Mouse (Mus musculus) kidney, embryonic 16.5 days (tissue): Measurements from ENCODE around the gene Ap1s1. TPM values are rescaled to one million over a fixed set of nuclear protein-coding genes. Genes with fewer than 3 reads are reported as not detected.

Experiments
- ATAC-seq: fragments of 200-750 bp; cut with Nextera tagmentation; 2 replicates; pipeline ENCODE4 v1.8.0; 2017; ENCODE audit warnings: moderate TSS enrichment; ENCODE audit not compliant: low FRiP score, low TSS enrichment
- H3K27ac ChIP-seq: fragments of 300-500 bp; sonication (generic); 2 replicates; pipeline ENCODE4 v1.5.1; 2014; ENCODE audit warnings: low read length
- H3K27me3 ChIP-seq: fragments of 300-500 bp; sonication (generic); 2 replicates; pipeline ENCODE4 v1.6.1; 2014; ENCODE audit warnings: low read length, control low read depth, mixed read lengths; ENCODE audit not compliant: insufficient read depth
- H3K36me3 ChIP-seq: fragments of 300-500 bp; sonication (generic); 2 replicates; pipeline ENCODE4 v1.6.1; 2014; ENCODE audit warnings: low read length, control low read depth, mixed read lengths; ENCODE audit not compliant: insufficient read depth
- H3K4me1 ChIP-seq: fragments of 300-500 bp; sonication (generic); 2 replicates; pipeline ENCODE4 v1.6.1; 2014; ENCODE audit warnings: low read length, control low read depth, mixed read lengths; ENCODE audit not compliant: insufficient read depth
- H3K4me2 ChIP-seq: fragments of 300-500 bp; sonication (generic); replicated peaks from 2 replicates; pipeline ENCODE4 v1.6.1; 2014; ENCODE audit warnings: low read depth, low read length
- H3K4me3 ChIP-seq: fragments of 300-500 bp; sonication (generic); 2 replicates; pipeline ENCODE4 v1.5.1; 2014; ENCODE audit warnings: mild to moderate bottlenecking, low read length
- H3K9ac ChIP-seq: fragments of 300-500 bp; sonication (generic); replicated peaks from 2 replicates; pipeline ENCODE4 v1.6.1; 2014; ENCODE audit warnings: low read length
- H3K9me3 ChIP-seq: fragments of 300-500 bp; sonication (generic); 2 replicates; pipeline ENCODE4 v1.6.1; 2016; ENCODE audit warnings: low read length, control low read depth
- WGBS: fragments of 180-500 bp; shearing (Covaris S2); extraction: QIAGEN DNeasy Blood & Tissue Kit; methylation state at CpG from one replicate; pipeline ENCODE4 v1.1.7; 2014; 5-methylcytosine and 5-hydroxymethylcytosine counted together
- polyA plus RNA-seq: library from polyadenylated mRNA; unstranded; fragments of >200 nt; fragmentation: Nextera tagmentation; extraction: Ambion mirVana; gene quantifications from 2 replicates; pipeline ENCODE4 v1.2.1, GENCODE M21; 2015

Ap1s1 gene
- 201 TPM in 2 replicates for polyA plus RNA-seq

- Histone ChIP-seq H3K27ac (peak within 1 kb of the TSS; percentile 25), H3K4me2 (peak within 1 kb of the TSS; percentile 70), H3K4me1 (peaks cover 12% of the 10 kb centered on the region), H3K9ac (peak within 1 kb of the TSS; percentile 83), H3K36me3 (peaks cover 13% of the 10 kb centered on the region), H3K4me3 (peak within 1 kb of the TSS; percentile 60), H3K9me3 (no peaks in the 10 kb centered on the region), H3K27me3 (no peaks in the 10 kb centered on the region)
- WGBS: under 1% methylated on average over 48 of the region's 48 CpGs
- peak; percentile 94 for ATAC-seq
These were observed at the start of gene Ap1s1 for GRCm38 (mm10) chr5:137045402-137046323. TSS of gene Ap1s1 (minus strand) at chr5:137046135.

GRCm38 (mm10) chr5:137095135-137095534 is 49.2 kb upstream of the Ap1s1 start:
- Histone ChIP-seq H3K4me1 (no peaks in the 10 kb centered on the region), H3K9ac (no peak overlapping the region), H3K4me2 (no peak overlapping the region), H3K4me3 (no peak overlapping the region), H3K9me3 (no peaks in the 10 kb centered on the region), H3K36me3 (no peaks in the 10 kb centered on the region), H3K27me3 (no peaks in the 10 kb centered on the region), H3K27ac (no peak overlapping the region)
- 86% methylated on average over 10 of the region's 10 CpGs for WGBS
- ATAC-seq: no peak

- H3K36me3 ChIP-seq: no peaks in the 10 kb centered on the region
- H3K9ac ChIP-seq: no peak overlapping the region
- H3K27me3 ChIP-seq: no peaks in the 10 kb centered on the region
- no peak overlapping the region for H3K27ac ChIP-seq
- H3K9me3 ChIP-seq: no peaks in the 10 kb centered on the region
- no peak for ATAC-seq
- WGBS: 30% methylated on average over 9 of the region's 9 CpGs
- no peak overlapping the region for H3K4me2 ChIP-seq
- no peaks in the 10 kb centered on the region for H3K4me1 ChIP-seq
- no peak overlapping the region for H3K4me3 ChIP-seq
These were observed 47.8 kb upstream of the Ap1s1 start for GRCm38 (mm10) chr5:137093720-137094119.

GRCm38 (mm10) chr5:137091560-137091959 is 45.6 kb upstream of the Ap1s1 start:
- Histone ChIP-seq H3K27ac (no peak overlapping the region), H3K27me3 (no peaks in the 10 kb centered on the region), H3K4me3 (no peak overlapping the region), H3K9me3 (no peaks in the 10 kb centered on the region), H3K4me2 (no peak overlapping the region), H3K36me3 (no peaks in the 10 kb centered on the region), H3K9ac (no peak overlapping the region), H3K4me1 (no peaks in the 10 kb centered on the region)
- WGBS: 64% methylated on average over 6 of the region's 6 CpGs
- ATAC-seq: 0 out of 2 replicates have a peak, but pooled peaks have one; percentile 15

- WGBS: 74% methylated on average over 10 of the region's 10 CpGs
- H3K4me2 ChIP-seq: no peak overlapping the region
- no peak for ATAC-seq
These were observed 44.9 kb upstream of the Ap1s1 start for GRCm38 (mm10) chr5:137090870-137091269.

GRCm38 (mm10) chr5:137087410-137087809 is 41.5 kb upstream of the Ap1s1 start:
- 77% methylated on average over 8 of the region's 8 CpGs for WGBS
- H3K9me3 ChIP-seq: no peaks in the 10 kb centered on the region
- no peak overlapping the region for H3K27ac ChIP-seq

More at GRCm38 (mm10) chr5:137090870-137091269, 44.9 kb upstream of the Ap1s1 start:
- Histone ChIP-seq H3K9me3 (no peaks in the 10 kb centered on the region), H3K9ac (no peak overlapping the region), H3K27ac (no peak overlapping the region), H3K36me3 (no peaks in the 10 kb centered on the region), H3K4me1 (no peaks in the 10 kb centered on the region), H3K4me3 (no peak overlapping the region), H3K27me3 (no peaks in the 10 kb centered on the region)

GRCm38 (mm10) chr5:137085731-137086130 is 39.8 kb upstream of the Ap1s1 start:
- ATAC-seq: no peak
- Histone ChIP-seq H3K27me3 (no peaks in the 10 kb centered on the region), H3K9ac (no peak overlapping the region), H3K4me3 (no peak overlapping the region), H3K27ac (no peak overlapping the region), H3K9me3 (no peaks in the 10 kb centered on the region), H3K36me3 (no peaks in the 10 kb centered on the region), H3K4me1 (no peaks in the 10 kb centered on the region), H3K4me2 (no peak overlapping the region)
- 89% methylated on average over 3 of the region's 3 CpGs for WGBS

More at GRCm38 (mm10) chr5:137087410-137087809, 41.5 kb upstream of the Ap1s1 start:
- Histone ChIP-seq H3K4me3 (no peak overlapping the region), H3K27me3 (no peaks in the 10 kb centered on the region), H3K4me1 (no peaks in the 10 kb centered on the region), H3K36me3 (no peaks in the 10 kb centered on the region), H3K9ac (no peak overlapping the region), H3K4me2 (no peak overlapping the region)
- ATAC-seq: peak; percentile 35; the same call in 1 of the 2 replicates

GRCm38 (mm10) chr5:137085021-137085420 is 39.1 kb upstream of the Ap1s1 start:
- H3K4me1 ChIP-seq: no peaks in the 10 kb centered on the region; the same call in 1 of the 2 replicates
- no peak overlapping the region for H3K9ac ChIP-seq
- no peak overlapping the region for H3K4me2 ChIP-seq
- no peak overlapping the region for H3K4me3 ChIP-seq
- no peak overlapping the region for H3K27ac ChIP-seq
- WGBS: 76% methylated on average over 6 of the region's 6 CpGs
- no peak for ATAC-seq
- no peaks in the 10 kb centered on the region for H3K9me3 ChIP-seq
- H3K36me3 ChIP-seq: no peaks in the 10 kb centered on the region
- H3K27me3 ChIP-seq: no peaks in the 10 kb centered on the region

GRCm38 (mm10) chr5:137083051-137083450 is 37.1 kb upstream of the Ap1s1 start:
- Histone ChIP-seq H3K4me1 (peaks cover 10% of the 10 kb centered on the region), H3K27me3 (no peaks in the 10 kb centered on the region), H3K36me3 (no peaks in the 10 kb centered on the region), H3K9me3 (no peaks in the 10 kb centered on the region), H3K9ac (no peak overlapping the region), H3K4me3 (no peak overlapping the region), H3K4me2 (no peak overlapping the region), H3K27ac (no peak overlapping the region)
- ATAC-seq: no peak
- WGBS: 87% methylated on average over 4 of the region's 4 CpGs

GRCm38 (mm10) chr5:137079849-137080248 is 33.9 kb upstream of the Ap1s1 start:
- peak; percentile 43 for ATAC-seq
- 37% methylated on average over 5 of the region's 5 CpGs for WGBS
- H3K4me3 ChIP-seq: no peak overlapping the region

More at GRCm38 (mm10) chr5:137079849-137080248, 33.9 kb upstream of the Ap1s1 start:
- peaks cover 19% of the 10 kb centered on the region for H3K4me1 ChIP-seq
- no peaks in the 10 kb centered on the region for H3K27me3 ChIP-seq
- peak overlapping the region; percentile 40 for H3K27ac ChIP-seq
- no peak overlapping the region for H3K4me2 ChIP-seq
- H3K36me3 ChIP-seq: no peaks in the 10 kb centered on the region
- H3K9ac ChIP-seq: no peak overlapping the region
- H3K9me3 ChIP-seq: no peaks in the 10 kb centered on the region
